8 mouse cellular contexts compared by ENCODE assay signal in the genomic region with DNA sequence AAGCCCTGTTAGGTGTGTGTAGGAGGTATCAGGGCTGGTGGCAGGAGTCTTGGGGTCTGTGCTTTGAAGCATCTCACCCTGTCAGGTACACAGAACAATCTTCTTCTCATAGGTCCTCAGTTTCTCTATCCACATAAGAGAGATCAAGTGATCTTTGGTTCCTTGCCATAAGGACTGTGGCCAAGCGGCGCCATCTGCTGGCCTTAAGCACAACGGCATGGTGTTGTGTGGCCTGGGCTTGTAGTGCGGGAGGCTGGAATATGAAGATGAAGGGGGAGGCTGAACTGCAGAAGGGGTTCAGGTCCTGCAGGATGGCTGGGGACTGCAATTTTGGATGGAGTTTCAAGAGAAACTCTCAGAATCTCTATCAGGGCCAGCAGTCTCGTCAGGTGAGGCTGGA. TPM values are rescaled to one million over a fixed set of nuclear protein-coding genes. Genes with fewer than 3 reads are reported as not detected.
DNase-seq lines count a peak whose midpoint lies in the region; ATAC-seq and TF ChIP-seq lines count a peak whose summit lies in the region.
"Had no signal": no experiment of that assay in that cellular context is flagged by ENCODE, and none has a peak within 500 bp of the region (broad histone marks: within the 10 kb centered on the region; RNA-seq: fewer than 3 reads in every experiment).

No protein-coding gene starts in this region.

- no peak overlapping the region for H3K4me3 ChIP-seq in kidney, embryonic 14.5 days (ENCODE audit: low read length)
- no peak overlapping the region for H3K4me3 ChIP-seq in E14TG2a.4 (replicated peaks; ENCODE audit: low read length)
- no peak overlapping the region for H3K4me3 ChIP-seq in limb, embryonic 11.5 days (ENCODE audit: low read depth, low read length)
- H3K4me3 ChIP-seq: limb, embryonic 12.5 days had no signal

- no peak overlapping the region for H3K9ac ChIP-seq in kidney, embryonic 14.5 days (ENCODE audit: low read depth, low read length)
- H3K9ac ChIP-seq in limb, embryonic 11.5 days (ENCODE audit: low read length), result no peak overlapping the region
- H3K9ac ChIP-seq: limb, embryonic 12.5 days had no signal

- WGBS in kidney, embryonic 14.5 days, result 4% methylated on average over 5 of the region's 5 CpGs
- WGBS in limb, embryonic 11.5 days, result 7% methylated on average over 5 of the region's 5 CpGs

- ATAC-seq in kidney, embryonic 14.5 days (ENCODE audit: low FRiP score, low TSS enrichment), result no peak
- ATAC-seq in activated CD4-positive, CD25-positive, alpha-beta regulatory T cell, adult 4 months, result peak; percentile 66
- ATAC-seq in limb, embryonic 11.5 days (ENCODE audit: insufficient number of reproducible peaks, low FRiP score, low TSS enrichment, low read depth), result no peak

- H3K36me3 ChIP-seq in kidney, embryonic 14.5 days (ENCODE audit: control insufficient read depth, insufficient read depth, low read length), result no peaks in the 10 kb centered on the region
- H3K36me3 ChIP-seq in E14TG2a.4 (ENCODE audit: insufficient read depth, low read length), result no peaks in the 10 kb centered on the region
- no peaks in the 10 kb centered on the region for H3K36me3 ChIP-seq in limb, embryonic 11.5 days (ENCODE audit: control insufficient read depth, insufficient read depth, low read length)
- H3K36me3 ChIP-seq: limb, embryonic 12.5 days had no signal

- peaks cover 14% of the 10 kb centered on the region for H3K4me1 ChIP-seq in kidney, embryonic 14.5 days (ENCODE audit: control insufficient read depth, insufficient read depth, low read length)
- H3K4me1 ChIP-seq in E14TG2a.4 (replicated peaks; ENCODE audit: low read depth, low read length), result peaks cover 26% of the 10 kb centered on the region
- peaks cover 10% of the 10 kb centered on the region for H3K4me1 ChIP-seq in limb, embryonic 11.5 days (ENCODE audit: control insufficient read depth, insufficient read depth, low read length)

- no peaks in the 10 kb centered on the region for H3K9me3 ChIP-seq in kidney, embryonic 14.5 days (ENCODE audit: control insufficient read depth, low read length)
- no peaks in the 10 kb centered on the region for H3K9me3 ChIP-seq in E14TG2a.4 (ENCODE audit: low read length)
- H3K9me3 ChIP-seq in limb, embryonic 11.5 days (ENCODE audit: control insufficient read depth, low read length), result no peaks in the 10 kb centered on the region
- H3K9me3 ChIP-seq: limb, embryonic 12.5 days had no signal

- peak; percentile 54 for DNase-seq in kidney, adult 11 months
- DNase-seq in heart, postnatal 4 days, result peak; percentile 58
- DNase-seq in limb, embryonic 11.5 days (ENCODE audit: low spot score), result peak; percentile 65
- DNase-seq in right cerebral cortex, postnatal 36 days (ENCODE audit: low spot score in 2 of 2), result peak; percentile 33 to 39

- peaks cover 39% of the 10 kb centered on the region for H3K27me3 ChIP-seq in kidney, embryonic 14.5 days (ENCODE audit: control insufficient read depth, insufficient read depth, low read length)
- peaks cover 73% of the 10 kb centered on the region for H3K27me3 ChIP-seq in E14TG2a.4 (ENCODE audit: insufficient read depth, low read length)
- H3K27me3 ChIP-seq in limb, embryonic 11.5 days (ENCODE audit: control insufficient read depth, insufficient read depth, low read length), result peaks cover 36% of the 10 kb centered on the region

- H3K27ac ChIP-seq in kidney, embryonic 14.5 days (ENCODE audit: low read depth, low read length), result no peak overlapping the region
- H3K27ac ChIP-seq in limb, embryonic 11.5 days (replicated peaks; ENCODE audit: low read depth, low read length), result no peak overlapping the region
- H3K27ac ChIP-seq: limb, embryonic 12.5 days had no signal

- TF ChIP-seq CTCF in E14TG2a.4 (conservative IDR thresholded peaks at IDR 0.05; ENCODE audit: low read length), result peak; percentile 75

- H3K4me2 ChIP-seq in kidney, embryonic 14.5 days (replicated peaks; ENCODE audit: low read depth, low read length), result no peak overlapping the region
- no peak overlapping the region for H3K4me2 ChIP-seq in limb, embryonic 11.5 days (ENCODE audit: low read depth, severe bottlenecking)
- H3K4me2 ChIP-seq: limb, embryonic 12.5 days had no signal

RNA-seq across cellular contexts. Expression of a gene that starts 5.8 kb away (rescaled TPM):
- polyA plus RNA-seq in kidney, embryonic 14.5 days (2014; fragmentation: Nextera tagmentation; extraction: Ambion mirVana), result 2.2 and 3.8 TPM in 2 replicates
- not detected for polyA plus RNA-seq in activated CD4-positive, CD25-positive, alpha-beta regulatory T cell, adult 4 months (2017; shearing (Covaris generic))
- total RNA-seq in heart, postnatal 4 days (2021), result 10 to 100 TPM; 29.0 to 32.5 TPM
- 2.8 and 3.5 TPM in 2 replicates for polyA plus RNA-seq in limb, embryonic 11.5 days (2014; fragmentation: Nextera tagmentation; extraction: Ambion mirVana)

RNA-seq across cellular contexts. Expression of a gene that starts 33.8 kb away (rescaled TPM):
- polyA plus RNA-seq in kidney, embryonic 14.5 days (2014; fragmentation: Nextera tagmentation; extraction: Ambion mirVana), result 1.1 TPM in 2 replicates
- polyA plus RNA-seq in activated CD4-positive, CD25-positive, alpha-beta regulatory T cell, adult 4 months (2017; shearing (Covaris generic)), result not detected
- under 1 TPM; 0.20 to 0.26 TPM for total RNA-seq in heart, postnatal 4 days (2021)
- polyA plus RNA-seq in limb, embryonic 11.5 days (2014; fragmentation: Nextera tagmentation; extraction: Ambion mirVana), result 1.6 and 2.0 TPM in 2 replicates
